Mouse (Mus musculus) liver, adult 2 months (tissue): ENCODE measurements around the gene Rho. TPM values are rescaled to one million over a fixed set of nuclear protein-coding genes. Genes with fewer than 3 reads are reported as not detected.
A peak's percentile ranks its signal among the peaks of the same experiment; 100 is the strongest.

Experiments used
- DNase-seq: peaks from one replicate; pipeline ENCODE4 v3.0.0-alpha.2; 2011; ENCODE audit warnings: low read depth, low spot score; ENCODE audit errors: extremely low read depth
- H3K27ac ChIP-seq: fragments of 200-500 bp; replicated peaks from 2 replicates; pipeline ENCODE4 v1.5.1; 2012; ENCODE audit warnings: low read depth, mild to moderate bottlenecking, control low read depth, inconsistent platforms, low read length; ENCODE audit not compliant: insufficient read depth
- H3K27me3 ChIP-seq: fragments of 200-500 bp; 2 replicates; pipeline ENCODE4 v1.6.1; 2012; ENCODE audit warnings: mild to moderate bottlenecking, moderate library complexity, low read length, inconsistent platforms; ENCODE audit not compliant: control insufficient read depth, insufficient read depth
- H3K36me3 ChIP-seq: fragments of 200-500 bp; 2 replicates; pipeline ENCODE4 v1.6.1; 2012; ENCODE audit warnings: low read length, inconsistent platforms; ENCODE audit not compliant: control insufficient read depth, insufficient read depth
- H3K4me1 ChIP-seq: fragments of 200-500 bp; 2 replicates; pipeline ENCODE4 v1.6.1; 2011; ENCODE audit warnings: low read length; ENCODE audit not compliant: control insufficient read depth, insufficient read depth
- H3K4me3 ChIP-seq: fragments of 200-500 bp; 2 replicates; pipeline ENCODE4 v1.5.1; 2011; ENCODE audit warnings: low read depth, mild to moderate bottlenecking, control low read depth, low read length, moderate library complexity; ENCODE audit not compliant: insufficient read depth
- H3K79me2 ChIP-seq: fragments of 200-500 bp; 2 replicates; pipeline ENCODE4 v1.6.1; 2012; ENCODE audit warnings: inconsistent platforms, mild to moderate bottlenecking, low read length, moderate library complexity; ENCODE audit not compliant: control insufficient read depth, insufficient read depth
- H3K9ac ChIP-seq: fragments of 200-500 bp; 2 replicates; pipeline ENCODE4 v1.6.1; 2012; ENCODE audit warnings: low read depth, mild to moderate bottlenecking, control low read depth, inconsistent platforms, low read length
- CTCF ChIP-seq: fragments of 200-500 bp; IDR thresholded peaks from 2 replicates; pipeline ENCODE4 v1.5.1; 2011; ENCODE audit warnings: low read depth, low read length, control low read depth
- POLR2A ChIP-seq: fragments of 200-500 bp; IDR thresholded peaks from 2 replicates; pipeline ENCODE4 v1.6.1; 2011; ENCODE audit warnings: low read length, control low read depth; ENCODE audit not compliant: insufficient read depth; ENCODE audit errors: extremely low read depth
- WGBS: fragments of 180-500 bp; shearing (Covaris S2); methylation state at CpG from one replicate; pipeline ENCODE4 v1.1.7; 2018; 5-methylcytosine and 5-hydroxymethylcytosine counted together
- polyA plus RNA-seq: library from polyadenylated mRNA; depleted of rRNA; stranded (reverse); fragments of >200 nt; gene quantifications from 2 replicates; pipeline ENCODE4 v1.2.3, GENCODE M21; 2012
- total RNA-seq: library from RNA; depleted of rRNA; stranded (reverse); fragments of >200 nt; gene quantifications from 2 replicates; pipeline ENCODE4 v1.2.3, GENCODE M21; 2014

Gene Rho
- total and polyA plus RNA-seq, 2 experiments, result 0.04 TPM; not detected in 1

- DNase-seq, result no peak
- no peak overlapping the region for H3K9ac ChIP-seq
- no peaks in the 10 kb centered on the region for H3K36me3 ChIP-seq
- no peak overlapping the region for H3K27ac ChIP-seq
- H3K4me3 ChIP-seq, result no peak overlapping the region
- no peaks in the 10 kb centered on the region for H3K4me1 ChIP-seq
- TF ChIP-seq CTCF, result no peak
- no peak for TF ChIP-seq POLR2A
- H3K79me2 ChIP-seq, result no peaks in the 10 kb centered on the region
- no peaks in the 10 kb centered on the region for H3K27me3 ChIP-seq
- whole genome bisulfite sequencing, result 82% methylated on average over 9 of the region's 9 CpGs
Observed at GRCm38 (mm10) chr6:115954506-115955074, 23.0 kb downstream of the Rho start.

GRCm38 (mm10) chr6:115955169-115955568 is 23.6 kb downstream of the Rho start:
- Histone ChIP-seq H3K9ac (no peak overlapping the region), H3K4me1 (no peaks in the 10 kb centered on the region), H3K4me3 (no peak overlapping the region), H3K79me2 (no peaks in the 10 kb centered on the region), H3K36me3 (no peaks in the 10 kb centered on the region), H3K27ac (no peak overlapping the region), H3K27me3 (no peaks in the 10 kb centered on the region)
- 90% methylated on average over 4 of the region's 4 CpGs for WGBS
- TF ChIP-seq CTCF (no peak), POLR2A (no peak)
- no peak for DNase-seq

GRCm38 (mm10) chr6:115955664-115956063 is 24.1 kb downstream of the Rho start:
- Histone ChIP-seq H3K4me1 (no peaks in the 10 kb centered on the region), H3K27ac (no peak overlapping the region), H3K4me3 (no peak overlapping the region), H3K79me2 (no peaks in the 10 kb centered on the region), H3K36me3 (no peaks in the 10 kb centered on the region), H3K9ac (no peak overlapping the region), H3K27me3 (no peaks in the 10 kb centered on the region)
- 92% methylated on average over 11 of the region's 11 CpGs for WGBS
- no peak for DNase-seq
- no peak for TF ChIP-seq POLR2A
- no peak for TF ChIP-seq CTCF

- H3K9ac ChIP-seq, result no peak overlapping the region
- TF ChIP-seq CTCF (no peak), POLR2A (no peak)
- H3K4me1 ChIP-seq, result no peaks in the 10 kb centered on the region
- DNase-seq, result no peak
- WGBS, result 85% methylated on average over 13 of the region's 13 CpGs
- H3K79me2 ChIP-seq, result no peaks in the 10 kb centered on the region
- no peaks in the 10 kb centered on the region for H3K36me3 ChIP-seq
- H3K27me3 ChIP-seq, result no peaks in the 10 kb centered on the region
- H3K27ac ChIP-seq, result no peak overlapping the region
- no peak overlapping the region for H3K4me3 ChIP-seq
Observed at GRCm38 (mm10) chr6:115956418-115956921, 24.9 kb downstream of the Rho start.

GRCm38 (mm10) chr6:115956922-115957601 is 25.5 kb downstream of the Rho start:
- Histone ChIP-seq H3K4me3 (no peak overlapping the region), H3K9ac (no peak overlapping the region), H3K4me1 (no peaks in the 10 kb centered on the region), H3K36me3 (no peaks in the 10 kb centered on the region), H3K79me2 (no peaks in the 10 kb centered on the region), H3K27me3 (no peaks in the 10 kb centered on the region), H3K27ac (no peak overlapping the region)
- DNase-seq, result peak; percentile 36
- TF ChIP-seq POLR2A (no peak), CTCF (no peak)
- WGBS, result 40% methylated on average over 16 of the region's 16 CpGs

- no peaks in the 10 kb centered on the region for H3K4me1 ChIP-seq
- no peaks in the 10 kb centered on the region for H3K79me2 ChIP-seq
- H3K9ac ChIP-seq, result no peak overlapping the region
- DNase-seq, result no peak
- WGBS, result 81% methylated on average over 6 of the region's 6 CpGs
- H3K27me3 ChIP-seq, result no peaks in the 10 kb centered on the region
- no peaks in the 10 kb centered on the region for H3K36me3 ChIP-seq
- TF ChIP-seq POLR2A (no peak), CTCF (no peak)
- H3K27ac ChIP-seq, result no peak overlapping the region
- H3K4me3 ChIP-seq, result no peak overlapping the region
Observed at GRCm38 (mm10) chr6:115957681-115958080, 26.1 kb downstream of the Rho start.
